Mouse (Mus musculus) c-Kit-positive CD71-positive TER-119-negative erythroid progenitor cells, embryonic 14.5 days (primary cell): ENCODE results near the gene Bcl2a1b.
"Not testable (repeated sequence)": the region's sequence is repeated elsewhere in the genome, so short reads cannot be mapped to it uniquely, and the experiment has no call there.

Experiments used
- DNase-seq: peaks from one replicate; pipeline ENCODE4 v3.0.0-alpha.2; 2013; ENCODE audit warnings: low read depth

The Bcl2a1b gene

GRCm38 (mm10) chr9:89198969-89199416 lies at the start of gene Bcl2a1b, which contains the start of gene Gm29094:
Bcl2a1b (plus strand) TSS chr9:89199209.
Gm29094 (plus strand) TSS chr9:89199379.
- DNase-seq = not testable (repeated sequence)

GRCm38 (mm10) chr9:89172539-89172938 lies 26.5 kb upstream of the Bcl2a1b start:
- DNase-seq = not testable (repeated sequence)

- DNase-seq = not testable (repeated sequence)
Measured at GRCm38 (mm10) chr9:89178833-89179232, 20.2 kb upstream of the Bcl2a1b start.

GRCm38 (mm10) chr9:89179469-89179868 lies 19.5 kb upstream of the Bcl2a1b start:
- not testable (repeated sequence) for DNase-seq

GRCm38 (mm10) chr9:89187006-89187405 lies 12.0 kb upstream of the Bcl2a1b start:
- not testable (repeated sequence) for DNase-seq

- not testable (repeated sequence) for DNase-seq
Measured at GRCm38 (mm10) chr9:89195483-89195882, 3.5 kb upstream of the Bcl2a1b start.

GRCm38 (mm10) chr9:89197509-89197908 lies 1.5 kb upstream of the Bcl2a1b start:
- DNase-seq = not testable (repeated sequence)

- not testable (repeated sequence) for DNase-seq
Measured at GRCm38 (mm10) chr9:89198349-89198748, 660 bp upstream of the Bcl2a1b start.

GRCm38 (mm10) chr9:89202256-89202655 lies 3.2 kb downstream of the Bcl2a1b start:
- DNase-seq = not testable (repeated sequence)

- DNase-seq = not testable (repeated sequence)
Measured at GRCm38 (mm10) chr9:89208939-89209338, 9.9 kb downstream of the Bcl2a1b start.

GRCm38 (mm10) chr9:89210353-89211064 lies 11.5 kb downstream of the Bcl2a1b start, which contains the start of gene Mthfs:
Mthfs (plus strand) TSS chr9:89210676.
- not testable (repeated sequence) for DNase-seq

GRCm38 (mm10) chr9:89211065-89211858 lies 12.3 kb downstream of the Bcl2a1b start:
- not testable (repeated sequence) for DNase-seq

GRCm38 (mm10) chr9:89212428-89212827 lies 13.4 kb downstream of the Bcl2a1b start:
- not testable (repeated sequence) for DNase-seq

GRCm38 (mm10) chr9:89218174-89218573 lies 19.2 kb downstream of the Bcl2a1b start:
- DNase-seq = not testable (repeated sequence)

- DNase-seq = not testable (repeated sequence)
Measured at GRCm38 (mm10) chr9:89219668-89220067, 20.7 kb downstream of the Bcl2a1b start.

GRCm38 (mm10) chr9:89220704-89221287 lies 21.8 kb downstream of the Bcl2a1b start:
- not testable (repeated sequence) for DNase-seq

- no peak for DNase-seq
Measured at GRCm38 (mm10) chr9:89226071-89226470, 27.1 kb downstream of the Bcl2a1b start.

- no peak for DNase-seq
Measured at GRCm38 (mm10) chr9:89228122-89228521, 29.1 kb downstream of the Bcl2a1b start.

- not testable (repeated sequence) for DNase-seq
Measured at GRCm38 (mm10) chr9:89230897-89231497, 32.0 kb downstream of the Bcl2a1b start.

GRCm38 (mm10) chr9:89237131-89237530 lies 38.1 kb downstream of the Bcl2a1b start:
- DNase-seq = not testable (repeated sequence)

- not testable (repeated sequence) for DNase-seq
Measured at GRCm38 (mm10) chr9:89238976-89239505, 40.0 kb downstream of the Bcl2a1b start.
